Mouse (Mus musculus): ENCODE results near the gene Crtap.

The Crtap gene

GRCm38 (mm10) chr9:114389905-114390748, at the start of gene Crtap:
Gene Crtap, minus strand, starts transcription at chr9:114390675.
- DNase-seq (ENCODE audit: low spot score) = peak; percentile 67

DNA sequence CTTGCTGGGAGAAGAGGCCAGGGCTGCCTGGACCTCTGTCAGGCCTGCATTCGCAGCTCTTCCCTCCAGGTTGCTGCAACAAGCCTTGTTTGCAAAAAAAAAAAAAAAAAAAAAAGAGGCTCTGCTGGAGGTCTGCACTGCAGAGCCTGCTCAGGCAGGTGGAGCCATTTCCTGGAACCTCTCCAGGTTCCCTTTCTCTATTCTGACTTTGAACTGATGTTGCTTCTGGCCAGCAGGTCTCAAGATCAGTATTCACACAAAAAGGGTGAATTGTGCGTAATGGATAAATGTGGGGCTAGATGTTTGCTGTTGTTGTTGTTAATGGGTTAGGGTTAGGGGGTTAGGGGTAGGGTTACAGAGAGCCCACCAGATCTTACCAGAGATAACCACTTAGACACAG, 45.2 kb upstream of the Crtap start:
- no peak for DNase-seq (ENCODE audit: low spot score)

GRCm38 (mm10) chr9:114428103-114428834, 37.8 kb upstream of the Crtap start:
- DNase-seq (ENCODE audit: low spot score) = peak; percentile 6

- DNase-seq (ENCODE audit: low spot score) = no peak
Observed at GRCm38 (mm10) chr9:114427425-114427824, 37.0 kb upstream of the Crtap start.

DNA sequence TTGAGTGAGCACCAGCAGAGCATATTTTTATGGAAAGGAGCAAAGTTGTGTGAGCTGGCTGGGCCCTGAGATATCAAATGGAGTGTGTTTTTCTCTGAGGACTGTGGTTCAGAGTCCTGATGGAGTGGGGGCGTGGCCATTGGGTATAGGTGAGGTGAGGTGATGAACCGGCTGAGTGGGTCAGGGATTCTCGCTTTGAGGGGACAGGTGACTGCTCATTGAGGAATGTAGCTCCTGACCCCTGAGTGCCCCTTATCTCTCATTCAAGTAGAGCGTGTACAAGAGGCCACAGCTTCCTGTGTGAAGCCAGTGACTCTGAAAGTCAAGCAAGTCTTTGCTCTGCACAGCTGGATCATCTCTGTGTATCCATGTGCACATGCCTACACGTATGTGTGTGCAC, 35.7 kb upstream of the Crtap start:
- DNase-seq (ENCODE audit: low spot score) = no peak

DNA sequence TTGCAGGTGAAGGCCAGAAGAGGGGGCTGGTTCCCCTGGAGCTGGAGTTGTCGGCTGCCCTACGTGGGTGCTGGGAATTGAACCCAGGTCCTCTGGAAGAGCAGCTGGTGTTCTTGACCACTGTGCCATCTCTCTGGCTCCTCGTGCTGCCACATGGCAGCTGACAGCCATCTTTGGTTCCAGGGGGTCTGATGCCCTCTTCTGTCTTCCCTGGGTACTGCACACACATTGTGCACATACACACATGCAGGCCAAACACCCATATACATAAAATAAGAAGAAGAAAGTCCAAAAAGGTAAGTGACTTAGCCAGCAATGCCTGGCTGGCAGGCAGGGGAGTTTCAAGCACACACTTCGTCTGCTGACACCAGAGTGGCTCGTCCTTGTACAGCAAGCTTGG, 35.1 kb upstream of the Crtap start:
- DNase-seq (ENCODE audit: low spot score) = no peak

DNA sequence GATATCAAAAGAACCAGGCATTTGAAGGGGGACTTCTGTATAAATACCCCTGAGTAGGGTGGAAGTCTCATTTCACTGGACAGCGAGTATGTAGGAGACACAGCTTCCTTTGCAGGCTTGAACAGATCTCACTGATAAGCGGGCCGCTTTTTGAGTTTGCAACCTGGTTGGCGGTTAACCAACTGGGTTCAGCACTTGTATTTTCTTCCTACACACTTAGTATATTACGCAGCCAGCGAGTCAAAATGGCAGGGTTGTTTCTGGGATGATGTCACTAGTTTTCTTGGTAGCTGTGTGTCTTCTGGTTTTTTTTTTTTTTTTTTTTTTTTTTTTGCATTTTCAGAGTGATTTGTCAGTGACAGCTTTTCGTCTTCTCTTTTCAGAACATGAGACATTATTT, 31.3 kb upstream of the Crtap start:
- no peak for DNase-seq (ENCODE audit: low spot score)

DNA sequence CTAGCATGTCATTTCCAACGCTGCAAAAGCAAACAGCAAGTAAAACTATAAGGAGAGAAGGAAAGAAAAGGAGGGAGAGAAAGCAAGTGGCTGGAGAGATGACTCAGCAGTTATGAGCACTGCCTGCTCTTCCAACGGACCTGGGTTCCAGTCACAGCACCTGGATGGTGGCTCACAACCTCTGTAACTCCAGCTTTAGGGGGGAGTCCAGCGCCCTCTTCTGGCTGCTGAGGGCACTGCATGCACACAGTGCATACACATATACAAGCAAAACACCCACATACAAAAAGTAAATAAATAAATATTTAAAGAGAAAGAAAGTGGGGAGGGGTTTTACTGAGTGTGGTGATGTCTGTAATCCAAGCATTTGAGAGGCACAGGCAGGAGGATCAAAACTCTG, 30.6 kb upstream of the Crtap start:
- no peak for DNase-seq (ENCODE audit: low spot score)

- DNase-seq (ENCODE audit: low spot score) = no peak
Observed at GRCm38 (mm10) chr9:114420443-114420842, 30.0 kb upstream of the Crtap start.

GRCm38 (mm10) chr9:114418187-114418586, 27.7 kb upstream of the Crtap start:
- DNase-seq (ENCODE audit: low spot score) = no peak

DNA sequence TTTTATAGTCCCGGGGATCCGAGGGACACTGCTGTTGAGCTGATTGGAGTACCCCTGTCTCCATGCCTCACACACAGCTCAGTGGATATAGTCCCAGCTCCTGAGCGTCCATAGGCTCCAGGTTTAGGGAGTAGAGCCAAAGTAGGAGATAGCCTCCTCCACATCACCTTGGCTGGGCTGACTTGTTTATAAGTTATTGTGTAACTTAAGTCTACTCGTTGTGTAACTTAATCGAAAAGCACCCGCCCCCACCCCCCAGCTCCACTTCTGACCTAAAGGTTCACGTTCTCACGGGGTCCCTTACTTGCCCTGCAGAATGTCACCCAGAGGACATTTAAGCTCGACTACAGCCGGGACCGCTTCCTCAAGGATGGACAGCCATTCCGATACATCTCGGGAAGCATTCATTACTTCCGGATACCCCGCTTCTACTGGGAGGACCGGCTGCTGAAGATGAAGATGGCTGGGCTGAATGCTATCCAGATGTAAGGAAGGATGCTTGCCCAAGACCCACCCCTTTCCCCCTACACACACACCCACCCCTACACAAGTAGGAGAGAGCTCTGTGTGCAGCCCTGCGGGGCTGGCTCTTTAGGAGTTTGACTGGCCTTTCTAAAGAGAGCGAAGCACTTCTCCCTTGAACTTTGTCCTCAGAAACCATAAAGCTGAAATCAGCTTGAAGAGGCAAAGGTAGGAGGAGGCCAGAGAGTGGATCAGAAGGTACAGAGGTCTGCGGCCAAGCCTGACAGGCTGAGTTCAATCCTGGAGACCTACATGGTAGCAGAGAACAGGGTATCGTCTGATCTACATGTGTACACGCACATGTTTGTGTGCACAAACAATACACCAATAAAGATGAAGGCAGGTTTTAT, 26.4 kb upstream of the Crtap start:
- no peak for DNase-seq (ENCODE audit: low spot score)

DNA sequence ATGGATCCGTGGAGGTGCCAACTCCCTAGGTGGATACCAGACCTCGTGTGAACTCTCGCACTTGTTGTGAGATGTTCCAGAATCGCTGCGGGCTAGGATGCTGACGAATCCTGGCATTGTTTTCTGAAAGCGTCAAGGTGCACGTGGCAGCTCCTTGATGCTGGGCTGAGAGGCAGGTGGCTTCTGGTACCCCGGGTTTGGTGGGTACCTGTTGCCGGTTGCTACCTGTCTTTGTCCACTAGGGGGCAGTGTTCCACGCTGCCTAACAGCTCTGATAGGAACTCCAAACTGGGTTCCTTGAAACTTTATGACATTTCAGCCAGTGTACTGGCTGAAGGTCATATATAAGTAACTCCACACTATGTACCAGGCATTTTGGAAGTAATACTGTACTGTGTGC, 25.2 kb upstream of the Crtap start:
- no peak for DNase-seq (ENCODE audit: low spot score)

DNA sequence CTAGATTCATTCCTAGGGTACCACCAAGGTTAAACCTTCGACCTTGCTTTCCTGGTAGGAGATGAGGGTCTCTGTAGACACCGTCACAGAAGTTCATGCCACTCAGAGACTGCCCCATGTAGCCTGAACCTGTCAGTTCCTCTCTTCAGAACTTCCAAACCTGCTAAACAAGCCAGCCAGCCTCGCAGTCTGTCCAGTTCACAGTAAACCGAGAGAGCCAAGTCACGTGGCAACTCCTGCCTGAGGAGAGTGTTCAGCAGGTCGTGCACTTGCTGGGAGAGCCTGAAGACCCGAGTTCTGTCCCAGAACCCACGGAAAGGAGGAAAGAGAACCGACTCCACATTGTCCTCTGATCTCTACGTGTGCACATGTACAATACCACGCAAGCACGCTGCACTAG, 23.4 kb upstream of the Crtap start:
- no peak for DNase-seq (ENCODE audit: low spot score)

DNA sequence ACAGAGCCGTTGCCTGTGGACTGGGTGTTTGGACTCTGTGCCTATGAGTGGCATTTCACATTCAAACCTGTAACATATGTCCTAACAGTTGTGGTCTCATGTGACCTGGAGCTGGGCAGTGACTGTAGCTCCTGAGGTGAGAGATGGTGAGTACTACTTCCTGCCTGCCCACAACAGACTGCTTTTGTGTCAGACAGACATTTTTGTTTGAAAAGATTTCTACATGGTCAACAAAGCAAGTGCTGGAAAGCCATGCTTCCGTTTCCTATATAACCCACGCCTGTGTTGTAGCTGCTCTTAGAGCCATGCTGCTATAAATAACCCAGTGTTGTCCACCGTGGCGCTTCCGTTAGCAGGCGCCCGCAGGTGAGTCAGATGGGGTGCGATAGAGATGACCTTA, 21.9 kb upstream of the Crtap start:
- no peak for DNase-seq (ENCODE audit: low spot score)

- no peak for DNase-seq (ENCODE audit: low spot score)
Observed at GRCm38 (mm10) chr9:114411295-114411694, 20.8 kb upstream of the Crtap start.

DNA sequence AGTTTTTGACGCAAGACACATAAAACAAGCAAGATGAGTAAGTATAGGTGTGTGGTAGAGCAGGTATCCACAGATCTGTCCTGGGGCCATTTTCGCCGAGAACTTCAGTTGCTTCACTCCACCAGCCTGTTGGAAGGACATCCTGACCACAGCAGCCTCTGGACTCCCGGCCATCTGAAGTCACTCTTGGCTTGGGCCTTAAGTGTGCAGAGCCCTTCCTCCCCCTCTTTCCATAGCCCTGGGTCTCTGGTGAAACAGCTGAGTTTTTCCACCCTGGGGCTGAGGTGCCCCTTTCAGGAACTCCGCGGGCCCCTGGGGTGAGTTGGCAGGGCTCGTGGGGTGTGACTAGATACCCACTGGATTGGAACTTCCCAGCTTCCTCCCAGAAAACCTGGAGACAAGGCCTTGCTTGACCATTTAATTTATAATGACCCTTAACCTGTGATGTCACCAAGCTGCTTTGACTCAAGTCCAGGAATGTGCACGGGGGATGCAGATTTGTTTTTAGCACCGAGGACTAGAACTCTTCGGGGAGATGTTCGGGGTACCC, 19.9 kb upstream of the Crtap start:
- no peak for DNase-seq (ENCODE audit: low spot score)

DNA sequence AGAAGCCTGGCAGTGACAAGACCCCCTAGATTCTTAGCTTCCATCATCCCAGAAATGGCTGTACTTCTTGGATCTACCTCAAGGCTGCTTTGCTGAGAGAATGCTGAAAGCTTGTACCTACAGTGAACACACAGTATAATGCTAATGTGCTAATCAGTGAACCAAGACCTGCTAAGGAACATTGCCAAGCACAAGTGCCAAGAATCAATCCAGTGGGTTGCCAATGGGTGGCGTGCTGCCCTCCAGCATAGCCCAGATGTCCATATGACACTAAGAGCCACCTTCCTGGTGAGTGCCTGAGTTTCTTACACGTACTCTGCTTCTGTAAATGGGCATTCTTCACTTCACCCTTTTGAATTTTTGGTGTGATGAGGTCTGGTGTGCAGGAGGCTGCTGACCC, 17.2 kb upstream of the Crtap start:
- DNase-seq (ENCODE audit: low spot score) = no peak

DNA sequence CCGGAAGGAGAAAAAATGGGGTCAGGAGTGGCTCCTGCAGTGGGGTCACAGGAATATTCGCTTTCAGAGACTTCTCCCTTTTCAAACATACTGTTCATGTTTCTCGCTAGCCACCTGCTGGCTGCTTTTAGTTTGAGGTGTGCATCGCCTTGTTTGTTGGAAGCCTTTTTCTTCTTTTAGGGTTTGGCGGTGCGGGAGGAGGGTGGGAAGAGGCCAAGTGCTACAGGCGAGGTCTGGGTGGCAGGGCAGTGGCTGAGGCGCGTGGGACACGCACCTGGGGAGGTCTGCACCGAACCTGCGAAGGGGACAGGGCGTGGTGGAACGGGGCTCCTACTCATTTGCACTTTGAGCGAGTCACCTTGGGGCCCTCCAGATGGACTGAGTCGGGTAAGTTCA, 11.2 kb upstream of the Crtap start:
- DNase-seq (ENCODE audit: low spot score) = no peak

DNA sequence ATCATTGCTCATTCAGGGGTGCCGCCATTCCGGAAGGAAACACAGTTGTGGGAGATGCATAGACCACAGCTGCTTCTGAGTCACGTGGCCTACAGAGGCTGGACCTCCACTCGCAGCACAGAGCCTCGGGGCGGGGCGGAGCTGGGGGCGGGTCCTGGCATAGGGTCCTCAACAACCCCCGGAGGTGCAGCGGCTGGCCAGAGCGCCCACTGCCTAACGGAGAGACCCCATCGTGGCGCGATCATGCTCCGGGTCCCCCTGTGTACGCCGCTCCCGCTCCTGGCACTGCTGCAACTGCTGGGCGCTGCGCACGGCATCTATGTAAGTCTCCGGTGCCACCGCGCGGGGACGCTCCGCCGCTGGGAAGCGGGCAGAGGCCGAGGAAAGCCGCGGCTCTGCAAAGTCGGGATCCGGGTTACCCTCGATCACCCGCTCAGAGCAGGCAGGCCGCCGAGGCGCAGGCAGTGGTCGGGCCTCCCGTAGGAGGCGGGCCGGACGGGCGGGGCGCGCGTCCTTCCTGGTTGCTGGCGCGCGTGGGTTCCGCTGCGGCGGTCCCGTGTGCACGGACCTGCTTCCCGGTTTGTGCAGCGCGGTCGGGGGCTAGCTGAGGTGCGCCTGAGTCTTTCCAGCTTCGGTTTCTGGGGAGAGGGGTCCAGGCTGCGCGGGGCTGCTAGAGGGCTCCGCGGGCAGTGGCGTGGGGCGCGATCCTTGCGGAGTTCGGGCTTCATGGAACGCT, 10.6 kb upstream of the Crtap start, which contains the start of the genes Glb1 and Tmppe:
Gene Glb1, plus strand, starts transcription at position 128 of the 736 bp plus-strand sequence.
Gene Tmppe, plus strand, starts transcription at position 157 of the 736 bp plus-strand sequence.
- peak; percentile 78 for DNase-seq (ENCODE audit: low spot score)

DNA sequence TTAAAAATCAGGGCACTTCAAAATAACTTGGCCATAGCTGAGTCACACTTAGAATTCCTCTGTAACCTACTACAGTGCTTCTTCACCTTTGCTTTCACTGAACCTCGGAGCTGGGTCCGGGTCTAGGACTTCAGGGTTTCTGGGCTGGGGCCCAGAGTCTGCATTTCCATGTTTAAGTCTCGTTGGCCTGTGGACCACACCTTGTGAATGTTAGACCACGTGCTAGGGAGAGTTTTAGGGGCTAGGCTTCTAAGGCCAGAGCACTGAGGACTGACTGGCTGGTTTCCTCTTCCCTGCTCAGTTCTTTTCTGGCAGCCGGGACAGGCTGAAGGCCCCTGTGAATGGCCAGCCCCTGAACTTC, 10.1 kb upstream of the Crtap start:
- DNase-seq (ENCODE audit: low spot score) = no peak

DNA sequence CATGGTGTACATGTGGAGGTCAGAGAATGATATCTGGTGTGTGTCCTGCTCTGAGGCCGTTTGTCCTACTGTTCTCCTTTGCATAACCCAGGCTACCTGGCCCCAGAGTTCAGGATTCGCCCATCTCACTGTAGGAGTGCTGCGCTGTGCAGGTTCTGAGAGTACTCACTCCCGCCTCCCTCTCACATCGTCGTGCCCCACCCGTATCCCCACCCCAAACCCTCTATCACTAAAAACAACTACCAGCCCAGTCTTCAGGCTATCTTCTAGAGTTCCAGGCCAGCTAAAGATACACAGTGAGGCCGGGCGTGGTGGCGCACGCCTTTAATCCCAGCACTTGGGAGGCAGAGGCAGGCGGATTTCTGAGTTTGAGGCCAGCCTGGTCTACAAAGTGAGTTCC, 9.2 kb upstream of the Crtap start:
- no peak for DNase-seq (ENCODE audit: low spot score)

Data from ovary, adult 18-20 months (tissue).